Mouse (Mus musculus): ENCODE measurements at regions not wholly inside any gene's neighbourhood (a gene's known extent, or its start where the extent isn't known, plus 50 kb on each side); places are given as distances from the start of the nearest gene placed in this dataset.

GRCm38 (mm10) chr1:136704139-136704538 is 79.4 kb downstream of the Zfp281 start:
- TF ChIP-seq CTCF (IDR thresholded peaks at IDR 0.05; ENCODE audit: borderline replicate concordance, insufficient read depth, low read length) (no peak), POLR2A (IDR thresholded peaks at IDR 0.05; ENCODE audit: low read depth, low read length) (no peak)
